In the genomic region with DNA sequence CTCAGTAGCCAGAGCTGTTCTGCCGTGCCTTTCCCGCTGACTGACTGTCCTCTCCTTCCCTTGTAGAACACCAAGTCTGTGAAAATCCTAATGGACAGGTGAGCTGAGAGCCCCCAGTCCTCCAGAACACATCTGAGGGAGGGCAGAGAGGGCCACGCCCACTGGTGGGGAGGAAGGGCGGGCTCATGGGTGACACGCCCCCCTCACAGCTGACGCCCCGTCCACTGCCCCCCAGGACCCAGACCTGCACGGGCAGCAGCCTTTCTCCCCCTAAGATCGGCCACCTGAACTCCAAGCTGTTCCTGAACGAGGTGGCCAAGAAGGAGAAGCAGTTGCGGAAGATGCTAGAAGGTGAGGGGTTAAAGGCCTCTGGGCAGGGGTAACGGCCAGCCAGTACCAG, we compare ENCODE assay signal across 22 mouse cellular contexts. TPM values are rescaled to one million over a fixed set of nuclear protein-coding genes. Genes with fewer than 3 reads are reported as not detected.
A peak's percentile ranks its signal among the peaks of the same experiment; 100 is the strongest.
DNase-seq lines count a peak whose midpoint lies in the region; ATAC-seq and TF ChIP-seq lines count a peak whose summit lies in the region.
"Had no signal": no experiment of that assay in that cellular context is flagged by ENCODE, and none has a peak within 500 bp of the region (broad histone marks: within the 10 kb centered on the region; RNA-seq: fewer than 3 reads in every experiment).

No protein-coding gene starts in this region.

- no peaks in the 10 kb centered on the region for H3K9me3 ChIP-seq in heart, postnatal 0 days (replicated peaks; ENCODE audit: control insufficient read depth, low read length)
- no peaks in the 10 kb centered on the region for H3K9me3 ChIP-seq in E14TG2a.4 (ENCODE audit: low read length)
- H3K9me3 ChIP-seq: embryonic facial prominence, embryonic 13.5 days; forebrain, embryonic 13.5 days; heart, embryonic 15.5 days; hindbrain, embryonic 13.5 days; intestine, embryonic 15.5 days had no signal

- H3K27ac ChIP-seq in heart, postnatal 0 days (ENCODE audit: low read depth), result no peak overlapping the region
- H3K27ac ChIP-seq: embryonic facial prominence, embryonic 13.5 days; forebrain, embryonic 13.5 days; heart, embryonic 15.5 days; hindbrain, embryonic 13.5 days; hindbrain, postnatal 0 days; intestine, embryonic 15.5 days had no signal

- TF ChIP-seq CTCF in heart, postnatal 0 days (IDR thresholded peaks at IDR 0.05; ENCODE audit: low read depth), result 0 out of 2 replicates have a peak, but pooled peaks have one; percentile 5
- no peak for TF ChIP-seq CTCF in lung, adult 2 months (IDR thresholded peaks at IDR 0.05; ENCODE audit: insufficient read depth, low read length)
- TF ChIP-seq CTCF in E14TG2a.4 (conservative IDR thresholded peaks at IDR 0.05; ENCODE audit: low read length), result no peak

- H3K36me3 ChIP-seq in heart, postnatal 0 days (replicated peaks; ENCODE audit: control insufficient read depth, insufficient read depth, low read length), result peaks cover 68% of the 10 kb centered on the region
- peaks cover 75% of the 10 kb centered on the region for H3K36me3 ChIP-seq in E14TG2a.4 (ENCODE audit: insufficient read depth, low read length)

- no peaks in the 10 kb centered on the region for H3K27me3 ChIP-seq in heart, postnatal 0 days (ENCODE audit: control insufficient read depth, insufficient read depth, low read length)
- H3K27me3 ChIP-seq in E14TG2a.4 (ENCODE audit: insufficient read depth, low read length), result no peaks in the 10 kb centered on the region
- H3K27me3 ChIP-seq: CH12.LX; embryonic facial prominence, embryonic 13.5 days; forebrain, embryonic 13.5 days; heart, embryonic 15.5 days; hindbrain, embryonic 13.5 days; intestine, embryonic 15.5 days had no signal

- no peak overlapping the region for H3K4me3 ChIP-seq in heart, postnatal 0 days (ENCODE audit: low read depth, low read length)
- no peak overlapping the region for H3K4me3 ChIP-seq in lung, adult 2 months (replicated peaks; ENCODE audit: extremely low read depth, low read depth, low read length)
- H3K4me3 ChIP-seq in E14TG2a.4 (replicated peaks; ENCODE audit: low read length), result peak overlapping the region; percentile 60
- H3K4me3 ChIP-seq: embryonic facial prominence, embryonic 13.5 days; forebrain, embryonic 13.5 days; heart, embryonic 15.5 days; hindbrain, embryonic 13.5 days; intestine, embryonic 15.5 days had no signal

- peak; percentile 5 for DNase-seq in adrenal gland, postnatal 10 days
- no peak for DNase-seq in adrenal gland, adult 8-10 months
- DNase-seq in heart, postnatal 0 days (ENCODE audit: low spot score), result no peak
- no peak for DNase-seq in heart, adult 8-10 months (ENCODE audit: low spot score)
- DNase-seq in lung, adult 2 months, result peak; percentile 13
- DNase-seq in lung, postnatal 25 days (ENCODE audit: low spot score), result no peak
- DNase-seq: adrenal gland, postnatal 36 days; cerebellum, adult 18-20 months; cerebellum, adult 9-11 months; forebrain, postnatal 0 days; gastrocnemius, postnatal 36 days; kidney, adult 18-20 months had no signal

- H3K4me1 ChIP-seq in heart, postnatal 0 days (ENCODE audit: control insufficient read depth, insufficient read depth), result peaks cover 38% of the 10 kb centered on the region
- H3K4me1 ChIP-seq in lung, adult 2 months (ENCODE audit: control insufficient read depth, insufficient read depth, low read length), result peaks cover 47% of the 10 kb centered on the region
- H3K4me1 ChIP-seq in E14TG2a.4 (replicated peaks; ENCODE audit: low read depth, low read length), result peaks cover 94% of the 10 kb centered on the region

- no peak overlapping the region for H3K9ac ChIP-seq in heart, postnatal 0 days (replicated peaks; ENCODE audit: low read depth, low read length)
- H3K9ac ChIP-seq: embryonic facial prominence, embryonic 13.5 days; forebrain, embryonic 13.5 days; forebrain, postnatal 0 days; heart, embryonic 15.5 days; hindbrain, embryonic 13.5 days; intestine, embryonic 15.5 days had no signal

- TF ChIP-seq EP300 in heart, postnatal 0 days (IDR thresholded peaks at IDR 0.05; ENCODE audit: low read depth), result no peak

- TF ChIP-seq POLR2A in lung, adult 2 months (IDR thresholded peaks at IDR 0.05; ENCODE audit: borderline replicate concordance, extremely low read depth, low read depth, low read length), result no peak

- H3K4me2 ChIP-seq in heart, postnatal 0 days (ENCODE audit: low read depth, low read length), result no peak overlapping the region
- H3K4me2 ChIP-seq: embryonic facial prominence, embryonic 13.5 days; forebrain, embryonic 13.5 days; heart, embryonic 11.5 days; heart, embryonic 15.5 days; hindbrain, embryonic 13.5 days; intestine, embryonic 15.5 days had no signal

- WGBS in heart, postnatal 0 days, result 76% methylated on average over 12 of the region's 12 CpGs
- 69% methylated on average over 12 of the region's 12 CpGs for WGBS in lung, adult 2 months

- no peak for ATAC-seq in heart, postnatal 0 days (ENCODE audit: insufficient read depth, low read depth)
- ATAC-seq in megakaryocyte-erythroid progenitor cell, adult 5-6 weeks (replicated peaks; ENCODE audit: low FRiP score, low TSS enrichment, poor library complexity, severe bottlenecking), result no peak
- ATAC-seq: forebrain, embryonic 13.5 days; forebrain, postnatal 0 days; hindbrain, postnatal 0 days; intestine, embryonic 15.5 days had no signal

RNA-seq across cellular contexts. Expression of a gene that starts 12.9 kb away (rescaled TPM):
- total RNA-seq in adrenal gland, postnatal 10 days (2021), result 10 to 100 TPM; 37.9 to 41.6 TPM
- 10 to 100 TPM; 46.6 to 69.0 (median 59.4) TPM for total RNA-seq in adrenal gland, adult 8-10 months (2022)
- 35.9 and 48.3 TPM in 2 replicates for total RNA-seq in heart, postnatal 0 days (2014; rRNA removed; ENCODE audit: low replicate concordance)
- polyA plus RNA-seq in heart, postnatal 0 days (2015; fragmentation: Nextera tagmentation; extraction: Ambion mirVana), result 14.3 and 14.6 TPM in 2 replicates
- total RNA-seq in heart, adult 8-10 months (2022), result 10 to 100 TPM; 31.5 to 38.8 (median 37.6) TPM
- 87.2 and 115 TPM in 2 replicates for polyA plus RNA-seq in lung, adult 2 months (2012; rRNA removed)
- 20.8 and 22.3 TPM in 2 replicates for total RNA-seq in megakaryocyte-erythroid progenitor cell, adult 5-6 weeks (2014; fragmentation: Nextera tagmentation)
- 9.9 and 18.2 TPM in 2 replicates for total RNA-seq in megakaryocyte-erythroid progenitor cell, adult 5-6 weeks (2017)

RNA-seq across cellular contexts. Expression of a gene that starts 58.6 kb away (rescaled TPM):
- 10 to 100 TPM; 41.7 to 43.0 TPM for total RNA-seq in adrenal gland, postnatal 10 days (2021)
- 10 to 100 TPM; 39.0 to 81.8 (median 61.0) TPM for total RNA-seq in adrenal gland, adult 8-10 months (2022)
- total RNA-seq in heart, postnatal 0 days (2014; rRNA removed; ENCODE audit: low replicate concordance), result 37.2 and 38.2 TPM in 2 replicates
- 79.5 and 80.6 TPM in 2 replicates for polyA plus RNA-seq in heart, postnatal 0 days (2015; fragmentation: Nextera tagmentation; extraction: Ambion mirVana)
- 10 to 100 TPM; 31.3 to 56.0 (median 43.5) TPM for total RNA-seq in heart, adult 8-10 months (2022)
- 21.5 and 27.1 TPM in 2 replicates for polyA plus RNA-seq in lung, adult 2 months (2012; rRNA removed)
- 14.2 and 17.8 TPM in 2 replicates for total RNA-seq in megakaryocyte-erythroid progenitor cell, adult 5-6 weeks (2014; fragmentation: Nextera tagmentation)
- 22.6 and 31.7 TPM in 2 replicates for total RNA-seq in megakaryocyte-erythroid progenitor cell, adult 5-6 weeks (2017)

RNA-seq across cellular contexts. Expression of a gene that starts 58.8 kb away (rescaled TPM):
- 10 to 100 TPM; 11.2 to 16.4 TPM for total RNA-seq in adrenal gland, postnatal 10 days (2021)
- total RNA-seq in adrenal gland, adult 8-10 months (2022), result 10 to 100 TPM in 3 of 4 experiments, 1 to 10 TPM in 1; 7.0 to 16.4 (median 12.0) TPM
- 4.2 and 5.9 TPM in 2 replicates for total RNA-seq in heart, postnatal 0 days (2014; rRNA removed; ENCODE audit: low replicate concordance)
- 4.6 and 5.1 TPM in 2 replicates for polyA plus RNA-seq in heart, postnatal 0 days (2015; fragmentation: Nextera tagmentation; extraction: Ambion mirVana)
- 1 to 10 TPM; 2.2 to 4.9 (median 2.7) TPM for total RNA-seq in heart, adult 8-10 months (2022)
- polyA plus RNA-seq in lung, adult 2 months (2012; rRNA removed), result 3.8 and 6.5 TPM in 2 replicates
- total RNA-seq in megakaryocyte-erythroid progenitor cell, adult 5-6 weeks (2014; fragmentation: Nextera tagmentation), result 10.6 and 20.1 TPM in 2 replicates
- total RNA-seq in megakaryocyte-erythroid progenitor cell, adult 5-6 weeks (2017), result 9.8 and 21.1 TPM in 2 replicates

Comparison
In these comparisons a context has a peak if more than half of its experiments do, and no peak if none do; other contexts are left out.
1. DNase-seq: peak in adrenal gland, postnatal 10 days (single experiment) and lung, adult 2 months (single experiment); none in adrenal gland, adult 8-10 months (single experiment), heart, postnatal 0 days (single experiment), heart, adult 8-10 months (single experiment) and lung, postnatal 25 days (single experiment).